Mouse (Mus musculus): Measurements from ENCODE around the gene Ect2l. TPM values are rescaled to one million over a fixed set of nuclear protein-coding genes. Genes with fewer than 3 reads are reported as not detected.

Ect2l gene
- total RNA-seq, 1 experiment from 2014 or later: not detected

DNA sequence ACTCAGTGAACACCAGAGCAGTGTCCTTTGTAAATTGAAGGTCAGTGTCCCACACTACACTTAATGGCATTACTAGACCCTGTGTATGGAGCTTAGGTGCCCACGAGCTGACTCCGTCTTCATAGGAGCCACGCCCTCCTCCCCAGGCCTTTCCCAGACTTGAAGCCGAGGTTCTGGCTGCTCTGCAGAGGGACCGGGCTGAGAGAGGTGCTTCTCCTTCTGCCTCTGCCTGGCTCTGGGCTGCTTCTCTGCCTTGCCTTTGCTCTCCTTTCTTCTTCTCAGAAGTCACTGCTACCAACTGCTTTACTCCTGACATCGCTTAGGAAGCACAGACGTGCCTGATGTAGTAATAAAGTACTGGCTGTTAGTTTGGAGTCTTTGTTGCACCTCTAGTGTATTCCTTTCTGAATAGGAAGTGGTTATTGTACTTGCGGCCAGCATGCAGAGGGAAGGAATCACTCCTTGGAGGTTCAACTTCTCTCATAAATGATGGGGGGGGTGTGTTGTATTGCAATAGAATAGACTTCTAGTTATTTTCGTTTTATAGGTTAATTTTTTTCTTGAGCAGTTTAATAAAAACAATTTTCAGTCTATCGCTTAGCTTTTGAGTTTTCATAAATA is 97.1 kb downstream of the Ect2l start:
- ATAC-seq (ENCODE audit: extremely low read depth, insufficient number of reproducible peaks, low FRiP score, poor library complexity, severe bottlenecking): no peak

- ATAC-seq (ENCODE audit: extremely low read depth, insufficient number of reproducible peaks, low FRiP score, poor library complexity, severe bottlenecking): no peak
Observed at GRCm38 (mm10) chr10:18110940-18111339, 99.8 kb downstream of the Ect2l start.

DNA sequence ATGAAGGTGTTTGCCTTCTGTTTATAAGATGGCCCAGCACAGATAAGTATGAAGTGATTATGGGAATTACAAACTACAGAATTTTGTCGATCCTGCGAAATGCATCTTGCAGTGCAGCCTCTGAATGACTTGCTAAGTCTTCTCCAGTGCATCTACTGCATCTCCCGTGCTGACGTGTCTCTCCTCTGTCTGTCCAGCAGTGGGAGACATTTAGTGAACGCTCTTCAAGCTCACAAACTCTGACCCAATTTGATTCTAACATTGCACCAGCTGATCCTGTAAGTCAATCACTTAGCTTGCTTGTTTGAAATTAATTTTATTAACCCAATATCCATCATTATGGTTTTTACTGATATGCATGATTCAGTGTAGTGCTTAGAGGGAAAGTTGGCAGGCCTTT is 103.2 kb downstream of the Ect2l start:
- no peak for ATAC-seq (ENCODE audit: extremely low read depth, insufficient number of reproducible peaks, low FRiP score, poor library complexity, severe bottlenecking)

DNA sequence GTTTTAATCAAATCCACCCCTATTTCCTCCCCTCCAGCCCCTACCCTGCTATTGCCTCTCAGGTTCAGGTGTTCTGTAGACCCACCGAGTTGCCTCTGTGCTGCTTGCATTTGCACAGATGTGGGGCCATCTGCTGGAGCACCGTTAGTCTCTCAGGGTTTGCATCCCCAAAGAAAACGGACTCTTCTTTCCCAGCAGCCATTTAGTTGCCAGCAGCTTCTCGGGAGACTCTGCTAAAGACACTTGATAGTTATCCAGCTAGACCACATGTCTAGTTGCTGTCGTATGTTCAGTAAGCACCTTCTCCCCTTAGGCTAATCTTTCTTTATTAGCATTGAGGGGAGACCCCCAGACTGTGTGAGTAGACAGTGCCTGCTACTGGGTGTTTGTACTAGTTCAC is 108.5 kb downstream of the Ect2l start:
- ATAC-seq (ENCODE audit: extremely low read depth, insufficient number of reproducible peaks, low FRiP score, poor library complexity, severe bottlenecking): no peak

- no peak for ATAC-seq (ENCODE audit: extremely low read depth, insufficient number of reproducible peaks, low FRiP score, poor library complexity, severe bottlenecking)
Observed at GRCm38 (mm10) chr10:18090691-18091090, 120.0 kb downstream of the Ect2l start.

- ATAC-seq (ENCODE audit: extremely low read depth, insufficient number of reproducible peaks, low FRiP score, poor library complexity, severe bottlenecking): no peak
Observed at GRCm38 (mm10) chr10:18082772-18083171, 127.9 kb downstream of the Ect2l start.

DNA sequence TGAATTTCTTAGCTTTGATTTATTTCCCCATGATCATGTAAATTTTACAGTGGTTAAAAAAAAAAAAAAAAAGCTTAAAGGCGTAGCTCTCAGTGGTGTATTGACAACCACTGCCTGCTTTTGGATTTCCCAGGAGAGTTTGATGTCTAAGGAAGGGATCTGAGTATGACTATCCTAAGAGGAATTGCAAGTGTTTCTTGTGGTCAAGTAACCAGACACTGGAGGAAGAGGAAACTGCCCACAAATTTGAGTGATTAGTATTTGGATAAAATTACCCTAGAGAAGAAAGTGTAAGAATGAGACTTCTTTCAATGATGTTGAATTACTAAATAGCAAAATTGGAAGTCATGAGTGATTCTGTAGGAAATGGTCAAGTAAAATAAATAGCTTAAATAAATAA is 129.2 kb downstream of the Ect2l start:
- ATAC-seq (ENCODE audit: extremely low read depth, insufficient number of reproducible peaks, low FRiP score, poor library complexity, severe bottlenecking): no peak

Other genes starting within 250 kb of the Ect2l start
- gene Abracl, start 187.6 kb downstream of the Ect2l start, total RNA-seq (2017): 87.3 and 118 TPM in 2 replicates
- 47.9 and 49.1 TPM in 2 replicates for gene Reps1, start 155.0 kb downstream of the Ect2l start, total RNA-seq (2017)
- gene Ccdc28a, start 24.1 kb upstream of the Ect2l start, total RNA-seq (2017): 12.0 and 19.0 TPM in 2 replicates
- 0.12 and 0.23 TPM in 2 replicates for gene Nhsl1, start 108.1 kb upstream of the Ect2l start, total RNA-seq (2017)

All from neutrophil, adult 5-6 weeks (primary cell).